Mouse (Mus musculus) intestine, embryonic 15.5 days (tissue): ENCODE measurements at regions not wholly inside any gene's neighbourhood (a gene's known extent, or its start where the extent isn't known, plus 50 kb on each side); places are given as distances from the start of the nearest gene placed in this dataset.
A peak's percentile ranks its signal among the peaks of the same experiment; 100 is the strongest.
"Not testable (repeated sequence)": the region's sequence is repeated elsewhere in the genome, so short reads cannot be mapped to it uniquely, and the experiment has no call there.

Experiments used
- ATAC-seq: fragments of 200-750 bp; cut with Nextera tagmentation; 2 replicates; pipeline ENCODE4 v1.8.0; 2017; ENCODE audit warnings: moderate TSS enrichment, moderate library complexity
- H3K27ac ChIP-seq: fragments of 300-500 bp; sonication (generic); 2 replicates; pipeline ENCODE4 v1.5.1; 2015; ENCODE audit warnings: mild to moderate bottlenecking, inconsistent platforms
- H3K27me3 ChIP-seq: fragments of 300-500 bp; sonication (generic); replicated peaks from 2 replicates; pipeline ENCODE4 v1.6.1; 2015; ENCODE audit warnings: inconsistent platforms
- H3K36me3 ChIP-seq: fragments of 300-500 bp; sonication (generic); 2 replicates; pipeline ENCODE4 v1.6.1; 2015; ENCODE audit warnings: inconsistent platforms
- H3K4me1 ChIP-seq: fragments of 300-500 bp; sonication (generic); replicated peaks from 2 replicates; pipeline ENCODE4 v1.6.1; 2015; ENCODE audit warnings: inconsistent platforms
- H3K4me2 ChIP-seq: fragments of 300-500 bp; sonication (generic); replicated peaks from 2 replicates; pipeline ENCODE4 v1.6.1; 2015; ENCODE audit warnings: mild to moderate bottlenecking, inconsistent platforms
- H3K4me3 ChIP-seq: fragments of 300-500 bp; sonication (generic); replicated peaks from 2 replicates; pipeline ENCODE4 v1.5.1; 2015; ENCODE audit warnings: inconsistent platforms
- H3K9ac ChIP-seq: fragments of 300-500 bp; sonication (generic); 2 replicates; pipeline ENCODE4 v1.6.1; 2015; ENCODE audit warnings: inconsistent platforms
- H3K9me3 ChIP-seq: fragments of 300-500 bp; sonication (generic); 2 replicates; pipeline ENCODE4 v1.6.1; 2016; ENCODE audit warnings: inconsistent platforms
- WGBS: fragments of 180-500 bp; shearing (Covaris S2); methylation state at CpG from one replicate; pipeline ENCODE4 v1.1.7; 2015; 5-methylcytosine and 5-hydroxymethylcytosine counted together

- H3K27ac ChIP-seq = no peak overlapping the region
- H3K4me2 ChIP-seq = no peak overlapping the region
- H3K36me3 ChIP-seq = no peaks in the 10 kb centered on the region
- ATAC-seq = no peak
- no peaks in the 10 kb centered on the region for H3K4me1 ChIP-seq
- no peaks in the 10 kb centered on the region for H3K9me3 ChIP-seq
- H3K4me3 ChIP-seq = no peak overlapping the region
- H3K27me3 ChIP-seq = no peaks in the 10 kb centered on the region
- no peak overlapping the region for H3K9ac ChIP-seq
- 78% methylated on average over 4 of the region's 4 CpGs for WGBS
These were observed 754.0 kb upstream of the Slc39a10 start for GRCm38 (mm10) chr1:47646681-47647080.

- Histone ChIP-seq H3K4me3 (no peak overlapping the region), H3K4me1 (no peaks in the 10 kb centered on the region), H3K9me3 (no peaks in the 10 kb centered on the region), H3K27me3 (no peaks in the 10 kb centered on the region), H3K4me2 (no peak overlapping the region), H3K36me3 (no peaks in the 10 kb centered on the region), H3K27ac (no peak overlapping the region), H3K9ac (no peak overlapping the region)
- WGBS = 73% methylated on average over 4 of the region's 4 CpGs
- ATAC-seq = no peak
These were observed 713.9 kb upstream of the Slc39a10 start for GRCm38 (mm10) chr1:47606597-47606996.

- H3K9me3 ChIP-seq = no peaks in the 10 kb centered on the region
- no peak overlapping the region for H3K4me2 ChIP-seq
- H3K9ac ChIP-seq = no peak overlapping the region
- 51% methylated on average over 2 of the region's 2 CpGs for WGBS
- ATAC-seq = peak; percentile 86
- no peak overlapping the region for H3K4me3 ChIP-seq
- peak overlapping the region; percentile 85 for H3K27ac ChIP-seq
- no peaks in the 10 kb centered on the region for H3K27me3 ChIP-seq
- H3K36me3 ChIP-seq = no peaks in the 10 kb centered on the region
- H3K4me1 ChIP-seq = no peaks in the 10 kb centered on the region
These were observed 711.3 kb upstream of the Slc39a10 start for GRCm38 (mm10) chr1:47603989-47604360.

GRCm38 (mm10) chr1:47603294-47603988 is 710.8 kb upstream of the Slc39a10 start:
- H3K9ac ChIP-seq = no peak overlapping the region
- 9% methylated on average over 3 of the region's 3 CpGs for WGBS
- no peaks in the 10 kb centered on the region for H3K27me3 ChIP-seq
- H3K4me1 ChIP-seq = no peaks in the 10 kb centered on the region
- no peak overlapping the region for H3K4me2 ChIP-seq
- H3K9me3 ChIP-seq = no peaks in the 10 kb centered on the region
- H3K36me3 ChIP-seq = no peaks in the 10 kb centered on the region
- H3K4me3 ChIP-seq = no peak overlapping the region
- H3K27ac ChIP-seq = peak overlapping the region; percentile 85
- peak; percentile 94 for ATAC-seq

- not testable (repeated sequence) for H3K4me3 ChIP-seq, H3K36me3 ChIP-seq, H3K27ac ChIP-seq, H3K27me3 ChIP-seq, H3K9me3 ChIP-seq, ATAC-seq, H3K4me1 ChIP-seq, H3K4me2 ChIP-seq, H3K9ac ChIP-seq
- 96% methylated on average over 2 of the region's 4 CpGs for WGBS
These were observed 701.0 kb upstream of the Slc39a10 start for GRCm38 (mm10) chr1:47593641-47594040.

- no peak overlapping the region for H3K4me3 ChIP-seq
- no peaks in the 10 kb centered on the region for H3K27me3 ChIP-seq
- H3K36me3 ChIP-seq = no peaks in the 10 kb centered on the region
- no peaks in the 10 kb centered on the region for H3K9me3 ChIP-seq
- no peak overlapping the region for H3K4me2 ChIP-seq
- ATAC-seq = peak; percentile 96
- no peaks in the 10 kb centered on the region for H3K4me1 ChIP-seq
- 48% methylated on average over 1 of the region's 1 CpGs for WGBS
- no peak overlapping the region for H3K27ac ChIP-seq
- no peak overlapping the region for H3K9ac ChIP-seq
These were observed 653.0 kb upstream of the Slc39a10 start for GRCm38 (mm10) chr1:47545606-47546005.

- Histone ChIP-seq H3K27ac (no peak overlapping the region), H3K4me3 (no peak overlapping the region), H3K36me3 (no peaks in the 10 kb centered on the region), H3K27me3 (no peaks in the 10 kb centered on the region), H3K9ac (no peak overlapping the region), H3K9me3 (no peaks in the 10 kb centered on the region), H3K4me1 (no peaks in the 10 kb centered on the region), H3K4me2 (no peak overlapping the region)
- no peak for ATAC-seq
- WGBS = 88% methylated on average over 5 of the region's 5 CpGs
These were observed 618.8 kb upstream of the Slc39a10 start for GRCm38 (mm10) chr1:47511426-47511825.

GRCm38 (mm10) chr1:47507801-47508200 is 615.1 kb upstream of the Slc39a10 start:
- Histone ChIP-seq H3K36me3 (no peaks in the 10 kb centered on the region), H3K4me2 (no peak overlapping the region), H3K27me3 (no peaks in the 10 kb centered on the region), H3K27ac (no peak overlapping the region), H3K9me3 (no peaks in the 10 kb centered on the region), H3K9ac (no peak overlapping the region), H3K4me3 (no peak overlapping the region), H3K4me1 (no peaks in the 10 kb centered on the region)
- no peak for ATAC-seq

GRCm38 (mm10) chr1:47488581-47489204 is 596.0 kb upstream of the Slc39a10 start:
- 46% methylated on average over 7 of the region's 7 CpGs for WGBS
- Histone ChIP-seq H3K9ac (no peak overlapping the region), H3K27me3 (no peaks in the 10 kb centered on the region), H3K36me3 (no peaks in the 10 kb centered on the region), H3K9me3 (no peaks in the 10 kb centered on the region), H3K27ac (no peak overlapping the region), H3K4me3 (no peak overlapping the region), H3K4me2 (no peak overlapping the region), H3K4me1 (no peaks in the 10 kb centered on the region)
- no peak for ATAC-seq

GRCm38 (mm10) chr1:47486087-47486486 is 593.4 kb upstream of the Slc39a10 start:
- Histone ChIP-seq H3K4me2 (no peak overlapping the region), H3K36me3 (no peaks in the 10 kb centered on the region), H3K4me3 (no peak overlapping the region), H3K9me3 (no peaks in the 10 kb centered on the region), H3K27me3 (no peaks in the 10 kb centered on the region), H3K4me1 (no peaks in the 10 kb centered on the region), H3K9ac (no peak overlapping the region), H3K27ac (no peak overlapping the region)
- no peak for ATAC-seq

GRCm38 (mm10) chr1:47479059-47479458 is 586.4 kb upstream of the Slc39a10 start:
- peak; percentile 96 for ATAC-seq

GRCm38 (mm10) chr1:47466573-47467253 is 574.1 kb upstream of the Slc39a10 start:
- 71% methylated on average over 9 of the region's 9 CpGs for WGBS
- no peak for ATAC-seq
- H3K4me1 ChIP-seq = no peaks in the 10 kb centered on the region
- H3K4me2 ChIP-seq = no peak overlapping the region
- no peaks in the 10 kb centered on the region for H3K27me3 ChIP-seq
- no peak overlapping the region for H3K27ac ChIP-seq
- no peaks in the 10 kb centered on the region for H3K9me3 ChIP-seq
- no peak overlapping the region for H3K9ac ChIP-seq
- no peaks in the 10 kb centered on the region for H3K36me3 ChIP-seq
- H3K4me3 ChIP-seq = no peak overlapping the region

More at GRCm38 (mm10) chr1:47479059-47479458, 586.4 kb upstream of the Slc39a10 start:
- WGBS = 39% methylated on average over 1 of the region's 1 CpGs
- H3K27ac ChIP-seq = no peak overlapping the region
- H3K36me3 ChIP-seq = no peaks in the 10 kb centered on the region
- no peak overlapping the region for H3K9ac ChIP-seq
- H3K9me3 ChIP-seq = no peaks in the 10 kb centered on the region
- no peaks in the 10 kb centered on the region for H3K27me3 ChIP-seq
- H3K4me2 ChIP-seq = no peak overlapping the region
- H3K4me1 ChIP-seq = no peaks in the 10 kb centered on the region
- no peak overlapping the region for H3K4me3 ChIP-seq
